Mouse (Mus musculus) cerebellum, postnatal 4 days (tissue): ENCODE measurements around the gene Gm29564.
"Not testable (repeated sequence)": the region's sequence is repeated elsewhere in the genome, so short reads cannot be mapped to it uniquely, and the experiment has no call there.

Experiments used
- DNase-seq, 2 experiments: peaks; one replicate each; pipeline ENCODE4 v3.0.0; 2022; ENCODE audit warnings: low spot score in 2 of 2, mixed read lengths in 1 of 2

Gene Gm29564

DNA sequence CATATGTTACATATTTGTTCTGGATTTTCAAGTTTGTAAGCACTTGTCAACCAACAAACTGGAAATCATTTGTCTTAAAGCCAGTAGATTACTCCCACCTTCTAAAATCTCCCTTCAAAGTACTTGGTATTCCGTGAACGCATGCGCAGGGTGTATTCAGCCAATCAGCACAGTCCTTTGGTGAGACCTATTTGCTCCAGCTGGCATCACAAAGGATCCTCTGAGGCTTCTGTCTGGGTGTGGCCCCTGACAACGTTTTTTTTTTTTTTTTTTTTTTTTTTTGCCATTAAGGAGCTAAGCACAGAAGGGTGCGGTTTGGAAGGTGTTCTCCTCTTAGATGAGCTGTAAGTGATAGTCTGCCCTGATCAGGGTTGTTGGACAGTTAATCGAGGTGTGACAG, at the start of gene Gm29564:
Gm29564 (plus strand) TSS at position 301 of the 400 bp plus-strand sequence.
- DNase-seq = not testable (repeated sequence)
